In genomic region chr16:90138151-90138550, GRCm38 (mm10) we compare ENCODE assay signal across 15 mouse cellular contexts. TPM values are rescaled to one million over a fixed set of nuclear protein-coding genes. Genes with fewer than 3 reads are reported as not detected.
DNase-seq lines count a peak whose midpoint lies in the region; ATAC-seq and TF ChIP-seq lines count a peak whose summit lies in the region.
"Had no signal": no experiment of that assay in that cellular context is flagged by ENCODE, and none has a peak within 500 bp of the region (broad histone marks: within the 10 kb centered on the region; RNA-seq: fewer than 3 reads in every experiment).

No protein-coding gene starts in this region.

- H3K27me3 ChIP-seq in embryonic facial prominence, embryonic 10.5 days (replicated peaks; ENCODE audit: low read depth, poor library complexity, severe bottlenecking) = 0 out of 2 replicates have a peak, but pooled peaks cover 6% of the 10 kb centered on the region
- H3K27me3 ChIP-seq in liver, embryonic 16.5 days (ENCODE audit: control insufficient read depth, insufficient read depth, low read depth, low read length) = peaks cover 17% of the 10 kb centered on the region

- no peak overlapping the region for H3K4me3 ChIP-seq in layer of hippocampus, adult 2 months
- H3K4me3 ChIP-seq in embryonic facial prominence, embryonic 10.5 days = no peak overlapping the region
- H3K4me3 ChIP-seq in liver, embryonic 16.5 days (ENCODE audit: low read depth, low read length) = peak overlapping the region; percentile 25; the same call in 1 of the 2 replicates

- peaks cover 11% of the 10 kb centered on the region; the same call in 1 of the 2 replicates for H3K9me3 ChIP-seq in embryonic facial prominence, embryonic 10.5 days
- no peaks in the 10 kb centered on the region for H3K9me3 ChIP-seq in liver, embryonic 16.5 days (replicated peaks; ENCODE audit: control insufficient read depth, low read length)

- H3K4me2 ChIP-seq in liver, embryonic 16.5 days (ENCODE audit: low read depth, low read length) = peak overlapping the region; percentile 27

- no peak for TF ChIP-seq CTCF in layer of hippocampus, adult 2 months (conservative IDR thresholded peaks at IDR 0.05)

- H3K36me3 ChIP-seq in embryonic facial prominence, embryonic 10.5 days (replicated peaks) = peaks cover 29% of the 10 kb centered on the region
- H3K36me3 ChIP-seq in liver, embryonic 16.5 days (ENCODE audit: control insufficient read depth, insufficient read depth) = no peaks in the 10 kb centered on the region

- 63% methylated on average over 12 of the region's 12 CpGs for WGBS in embryonic facial prominence, embryonic 10.5 days
- 30% methylated on average over 12 of the region's 12 CpGs for WGBS in liver, embryonic 16.5 days (ENCODE audit: insufficient replicate concordance)

- no peak overlapping the region for H3K9ac ChIP-seq in liver, embryonic 16.5 days (ENCODE audit: low read depth, low read length)

- ATAC-seq in liver, embryonic 16.5 days (ENCODE audit: low read depth) = no peak
- ATAC-seq: hindbrain, postnatal 0 days had no signal

- H3K4me1 ChIP-seq in embryonic facial prominence, embryonic 10.5 days = peaks cover 53% of the 10 kb centered on the region
- peaks cover 11% of the 10 kb centered on the region for H3K4me1 ChIP-seq in liver, embryonic 16.5 days (ENCODE audit: control insufficient read depth, low read depth, low read length)

- no peak for DNase-seq in layer of hippocampus, adult 2 months (ENCODE audit: low spot score in 2 of 2)
- no peak for DNase-seq in layer of hippocampus, adult 9-10 months (ENCODE audit: low spot score)
- DNase-seq in embryonic facial prominence, embryonic 10.5 days (ENCODE audit: low spot score) = no peak
- DNase-seq in thymus, postnatal 36 days = peak; percentile 46 to 58
- no peak for DNase-seq in left cerebral cortex, adult 8-10 months (ENCODE audit: low spot score in 2 of 2)
- no peak for DNase-seq in MN1 (ENCODE audit: low spot score)
- DNase-seq: adrenal gland, postnatal 10 days; layer of hippocampus, adult 9-11 months; left cerebral cortex, postnatal 4 days; lung, postnatal 10 days; midbrain, embryonic 14.5 days; spleen, adult 18-20 months had no signal

- peak overlapping the region; percentile 7; the same call in 1 of the 2 replicates for H3K27ac ChIP-seq in layer of hippocampus, adult 2 months
- H3K27ac ChIP-seq in embryonic facial prominence, embryonic 10.5 days (replicated peaks) = peak overlapping the region; percentile 42; the same call in 1 of the 2 replicates
- H3K27ac ChIP-seq in liver, embryonic 16.5 days (ENCODE audit: low read length) = no peak overlapping the region
- H3K27ac ChIP-seq: hindbrain, postnatal 0 days; stomach, postnatal 0 days had no signal

RNA-seq across cellular contexts. Expression of gene Tiam1, which starts 5.4 kb away (rescaled TPM):
- total RNA-seq in layer of hippocampus, adult 2 months (2021) = 100 to 1,000 TPM; 124 to 125 TPM
- 25.3 and 25.9 TPM in 2 replicates for polyA plus RNA-seq in embryonic facial prominence, embryonic 10.5 days (2016; fragmentation: Nextera tagmentation; extraction: Ambion mirVana)
- 2.8 and 4.2 TPM in 2 replicates for polyA plus RNA-seq in liver, embryonic 16.5 days (2015; fragmentation: Nextera tagmentation; extraction: Ambion mirVana)
- total RNA-seq in left cerebral cortex, adult 8-10 months (2022) = 100 to 1,000 TPM in 3 of 4 experiments, 10 to 100 TPM in 1; 96.3 to 147 (median 119) TPM

Comparison
In these comparisons a context has a peak if more than half of its experiments do, and no peak if none do; other contexts are left out.
1. DNase-seq: peak in thymus, postnatal 36 days (2 of 2); none in layer of hippocampus, adult 2 months (0 of 2), layer of hippocampus, adult 9-10 months (single experiment), embryonic facial prominence, embryonic 10.5 days (single experiment), left cerebral cortex, adult 8-10 months (0 of 2) and MN1 (single experiment).